Mouse (Mus musculus) heart, embryonic 11.5 days (tissue): ENCODE data around the gene Bpifb4. TPM values are rescaled to one million over a fixed set of nuclear protein-coding genes. Genes with fewer than 3 reads are reported as not detected.
A peak's percentile ranks its signal among the peaks of the same experiment; 100 is the strongest.

Source experiments
- ATAC-seq: fragments of 200-750 bp; cut with Nextera tagmentation; replicated peaks from 2 replicates; pipeline ENCODE4 v1.8.0; 2017; ENCODE audit warnings: moderate library complexity; ENCODE audit not compliant: insufficient number of reproducible peaks, low FRiP score, low TSS enrichment
- H3K27ac ChIP-seq: fragments of 300-500 bp; sonication (generic); 2 replicates; pipeline ENCODE4 v1.5.1; 2014; ENCODE audit warnings: mild to moderate bottlenecking, low read depth, low read length
- H3K27me3 ChIP-seq: fragments of 300-500 bp; sonication (generic); 2 replicates; pipeline ENCODE4 v1.6.1; 2014; ENCODE audit warnings: mild to moderate bottlenecking, low read length, mixed read lengths; ENCODE audit not compliant: control insufficient read depth, insufficient read depth
- H3K36me3 ChIP-seq: fragments of 300-500 bp; sonication (generic); 2 replicates; pipeline ENCODE4 v1.6.1; 2014; ENCODE audit warnings: mild to moderate bottlenecking, low read length, moderate library complexity, mixed read lengths; ENCODE audit not compliant: control insufficient read depth, insufficient read depth
- H3K4me1 ChIP-seq: fragments of 300-500 bp; sonication (generic); 2 replicates; pipeline ENCODE4 v1.6.1; 2014; ENCODE audit warnings: low read length; ENCODE audit not compliant: control insufficient read depth, insufficient read depth
- H3K4me2 ChIP-seq: fragments of 300-500 bp; sonication (generic); 2 replicates; pipeline ENCODE4 v1.6.1; 2014; ENCODE audit warnings: mild to moderate bottlenecking, moderate library complexity
- H3K4me3 ChIP-seq: fragments of 300-500 bp; sonication (generic); 2 replicates; pipeline ENCODE4 v1.5.1; 2014; ENCODE audit warnings: low read depth, low read length
- H3K9ac ChIP-seq: fragments of 300-500 bp; sonication (generic); 2 replicates; pipeline ENCODE4 v1.6.1; 2014; ENCODE audit warnings: mild to moderate bottlenecking, low read depth, low read length, moderate library complexity
- H3K9me3 ChIP-seq: fragments of 300-500 bp; sonication (generic); replicated peaks from 2 replicates; pipeline ENCODE4 v1.6.1; 2016; ENCODE audit warnings: low read length; ENCODE audit not compliant: control insufficient read depth
- WGBS: fragments of 180-500 bp; shearing (Covaris S2); extraction: QIAGEN DNeasy Blood & Tissue Kit; methylation state at CpG from one replicate; pipeline ENCODE4 v1.1.7; 2014; ENCODE audit not compliant: insufficient replicate concordance; 5-methylcytosine and 5-hydroxymethylcytosine counted together
- polyA plus RNA-seq: library from polyadenylated mRNA; unstranded; fragments of >200 nt; fragmentation: Nextera tagmentation; extraction: Ambion mirVana; gene quantifications from 2 replicates; pipeline ENCODE4 v1.2.1, GENCODE M21; 2014

Bpifb4 gene
- polyA plus RNA-seq, 1 experiment from 2014 or later, result not detected

DNA sequence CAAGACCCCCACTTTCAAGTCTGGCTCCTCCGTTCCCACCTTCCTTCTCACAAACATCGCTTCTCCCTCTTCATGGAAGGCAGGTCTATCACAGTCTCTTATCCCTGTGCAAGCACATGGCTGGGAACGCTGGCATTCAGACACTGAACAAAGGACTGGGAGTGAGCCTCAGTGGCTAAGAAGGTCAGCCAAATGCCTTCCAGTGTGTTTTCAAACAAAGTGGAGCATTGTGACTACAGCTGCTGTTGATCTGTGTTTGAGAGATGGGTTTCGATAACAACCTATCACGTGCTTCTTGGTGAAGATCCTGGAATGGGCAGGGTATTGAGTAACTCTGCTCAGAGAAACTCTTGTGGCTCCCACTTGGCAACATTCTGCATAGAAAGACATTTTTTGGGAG, 32.2 kb downstream of the Bpifb4 start:
- Histone ChIP-seq H3K4me3 (no peak overlapping the region), H3K36me3 (no peaks in the 10 kb centered on the region), H3K4me1 (no peaks in the 10 kb centered on the region), H3K27me3 (no peaks in the 10 kb centered on the region), H3K9me3 (no peaks in the 10 kb centered on the region), H3K4me2 (no peak overlapping the region), H3K27ac (no peak overlapping the region), H3K9ac (no peak overlapping the region)
- 69% methylated on average over 5 of the region's 5 CpGs for WGBS
- ATAC-seq, result no peak

DNA sequence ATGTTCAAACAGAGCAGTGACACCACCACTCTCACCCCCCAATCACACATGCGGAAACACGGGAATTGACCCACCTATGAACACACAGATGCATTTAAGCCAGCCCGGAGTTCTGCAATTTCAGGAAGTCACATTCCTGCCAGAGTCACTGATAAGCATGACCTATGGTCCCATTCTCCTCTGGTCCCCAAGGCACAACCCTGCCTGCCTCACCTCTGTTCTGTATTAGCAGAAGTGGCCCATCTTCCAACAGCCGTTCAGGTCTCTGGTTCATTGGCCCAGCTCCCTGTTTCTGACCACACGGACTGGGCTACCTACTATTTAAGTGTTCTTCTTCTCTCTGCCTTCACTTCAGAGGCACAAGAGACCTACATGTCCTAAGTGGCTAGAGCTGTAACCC, 36.6 kb downstream of the Bpifb4 start, which contains the start of gene Bpifa6:
Gene Bpifa6, plus strand, starts transcription at position 364 of the 400 bp plus-strand sequence.
- Histone ChIP-seq H3K27ac (no peak within 1 kb of the TSS), H3K9ac (no peak within 1 kb of the TSS), H3K4me1 (no peaks in the 10 kb centered on the region), H3K27me3 (no peaks in the 10 kb centered on the region), H3K4me3 (no peak within 1 kb of the TSS), H3K9me3 (no peaks in the 10 kb centered on the region), H3K4me2 (no peak within 1 kb of the TSS), H3K36me3 (no peaks in the 10 kb centered on the region)
- WGBS, result 67% methylated on average over 5 of the region's 5 CpGs
- no peak for ATAC-seq

DNA sequence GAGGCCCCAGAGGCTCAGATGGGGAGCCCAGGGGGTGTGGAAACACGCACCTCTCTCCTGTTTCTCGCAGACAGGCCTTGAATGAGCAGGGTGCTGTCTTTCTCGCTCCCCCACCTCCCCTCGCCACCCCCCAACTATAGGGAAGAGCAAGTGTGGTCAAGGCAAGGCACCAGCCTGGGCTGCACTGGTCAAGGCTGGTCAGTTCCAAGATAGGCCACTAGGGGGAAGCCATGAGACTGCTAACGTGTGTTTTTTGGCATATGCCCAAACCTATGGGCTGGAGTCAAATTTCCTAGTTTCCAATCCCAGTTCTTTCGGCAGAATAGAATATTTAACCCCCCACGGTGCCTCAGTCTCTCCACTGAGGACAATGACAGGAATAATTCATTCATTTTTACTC, 57.8 kb downstream of the Bpifb4 start:
- H3K27ac ChIP-seq, result no peak overlapping the region
- H3K9me3 ChIP-seq, result no peaks in the 10 kb centered on the region
- 0 out of 2 replicates have a peak, but pooled peaks have one; percentile 10 for ATAC-seq
- no peak overlapping the region for H3K4me3 ChIP-seq
- no peaks in the 10 kb centered on the region for H3K36me3 ChIP-seq
- no peaks in the 10 kb centered on the region for H3K4me1 ChIP-seq
- no peak overlapping the region for H3K9ac ChIP-seq
- no peaks in the 10 kb centered on the region for H3K27me3 ChIP-seq
- 7% methylated on average over 7 of the region's 7 CpGs for whole genome bisulfite sequencing
- no peak overlapping the region for H3K4me2 ChIP-seq

GRCm38 (mm10) chr2:154000501-154000900, 62.5 kb downstream of the Bpifb4 start:
- Histone ChIP-seq H3K27ac (no peak overlapping the region), H3K4me2 (no peak overlapping the region), H3K9ac (no peak overlapping the region), H3K9me3 (no peaks in the 10 kb centered on the region), H3K27me3 (no peaks in the 10 kb centered on the region), H3K4me3 (no peak overlapping the region), H3K36me3 (no peaks in the 10 kb centered on the region), H3K4me1 (no peaks in the 10 kb centered on the region)
- no peak for ATAC-seq
- 61% methylated on average over 3 of the region's 3 CpGs for WGBS

- H3K27me3 ChIP-seq, result no peaks in the 10 kb centered on the region
- no peaks in the 10 kb centered on the region for H3K9me3 ChIP-seq
- no peaks in the 10 kb centered on the region for H3K36me3 ChIP-seq
- H3K4me2 ChIP-seq, result no peak overlapping the region
- H3K9ac ChIP-seq, result no peak overlapping the region
- H3K27ac ChIP-seq, result no peak overlapping the region
- H3K4me1 ChIP-seq, result no peaks in the 10 kb centered on the region
- ATAC-seq, result no peak
- no peak overlapping the region for H3K4me3 ChIP-seq
These were observed 63.0 kb downstream of the Bpifb4 start for GRCm38 (mm10) chr2:154001056-154001455.

- no peak overlapping the region for H3K4me3 ChIP-seq
- no peaks in the 10 kb centered on the region for H3K9me3 ChIP-seq
- no peaks in the 10 kb centered on the region for H3K36me3 ChIP-seq
- no peak for ATAC-seq
- H3K4me1 ChIP-seq, result no peaks in the 10 kb centered on the region
- H3K27ac ChIP-seq, result no peak overlapping the region
- no peaks in the 10 kb centered on the region for H3K27me3 ChIP-seq
- WGBS, result 78% methylated on average over 1 of the region's 1 CpGs
- no peak overlapping the region for H3K9ac ChIP-seq
- H3K4me2 ChIP-seq, result no peak overlapping the region
These were observed 66.4 kb downstream of the Bpifb4 start for GRCm38 (mm10) chr2:154004456-154004855.

GRCm38 (mm10) chr2:154005094-154005493, 67.1 kb downstream of the Bpifb4 start:
- Histone ChIP-seq H3K36me3 (no peaks in the 10 kb centered on the region), H3K4me2 (no peak overlapping the region), H3K27me3 (no peaks in the 10 kb centered on the region), H3K9ac (no peak overlapping the region), H3K27ac (no peak overlapping the region), H3K4me1 (no peaks in the 10 kb centered on the region), H3K9me3 (no peaks in the 10 kb centered on the region), H3K4me3 (no peak overlapping the region)
- ATAC-seq, result no peak
- WGBS, result 82% methylated on average over 1 of the region's 1 CpGs

DNA sequence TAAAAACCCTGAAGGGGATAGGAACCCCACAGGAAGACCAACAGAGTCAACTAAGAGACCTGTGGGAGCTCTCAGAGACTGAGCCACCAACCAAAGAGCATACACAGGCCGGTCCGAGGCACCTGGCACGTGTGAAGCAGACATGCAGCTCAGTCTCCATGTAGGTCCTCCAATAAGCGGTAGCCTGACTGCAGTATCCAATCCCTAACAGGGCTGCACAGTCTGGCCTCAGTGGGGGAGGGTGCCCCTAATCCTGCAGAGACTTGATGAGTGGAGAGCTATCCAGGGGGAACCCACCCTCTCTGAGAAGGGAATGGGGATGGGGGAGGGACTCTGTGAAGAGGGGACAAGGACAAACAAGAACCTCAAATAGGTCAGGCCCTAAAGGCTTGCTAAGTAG, 67.7 kb downstream of the Bpifb4 start:
- Histone ChIP-seq H3K4me3 (no peak overlapping the region), H3K36me3 (no peaks in the 10 kb centered on the region), H3K4me1 (no peaks in the 10 kb centered on the region), H3K9ac (no peak overlapping the region), H3K27me3 (no peaks in the 10 kb centered on the region), H3K4me2 (no peak overlapping the region), H3K9me3 (no peaks in the 10 kb centered on the region), H3K27ac (no peak overlapping the region)
- ATAC-seq, result no peak
- 83% methylated on average over 4 of the region's 4 CpGs for WGBS

- no peak overlapping the region for H3K27ac ChIP-seq
- ATAC-seq, result no peak
These were observed 68.3 kb downstream of the Bpifb4 start for GRCm38 (mm10) chr2:154006331-154006730.

More at GRCm38 (mm10) chr2:154006331-154006730, 68.3 kb downstream of the Bpifb4 start:
- Histone ChIP-seq H3K9ac (no peak overlapping the region), H3K4me1 (no peaks in the 10 kb centered on the region), H3K9me3 (no peaks in the 10 kb centered on the region), H3K36me3 (no peaks in the 10 kb centered on the region), H3K27me3 (no peaks in the 10 kb centered on the region), H3K4me3 (no peak overlapping the region), H3K4me2 (no peak overlapping the region)
- 88% methylated on average over 2 of the region's 2 CpGs for WGBS
